Mouse (Mus musculus): Measurements from ENCODE around the gene Fam43a. TPM values are rescaled to one million over a fixed set of nuclear protein-coding genes. Genes with fewer than 3 reads are reported as not detected.

Gene Fam43a
- polyA plus RNA-seq, 1 experiment from 2014 or later, result 9.9 TPM

DNA sequence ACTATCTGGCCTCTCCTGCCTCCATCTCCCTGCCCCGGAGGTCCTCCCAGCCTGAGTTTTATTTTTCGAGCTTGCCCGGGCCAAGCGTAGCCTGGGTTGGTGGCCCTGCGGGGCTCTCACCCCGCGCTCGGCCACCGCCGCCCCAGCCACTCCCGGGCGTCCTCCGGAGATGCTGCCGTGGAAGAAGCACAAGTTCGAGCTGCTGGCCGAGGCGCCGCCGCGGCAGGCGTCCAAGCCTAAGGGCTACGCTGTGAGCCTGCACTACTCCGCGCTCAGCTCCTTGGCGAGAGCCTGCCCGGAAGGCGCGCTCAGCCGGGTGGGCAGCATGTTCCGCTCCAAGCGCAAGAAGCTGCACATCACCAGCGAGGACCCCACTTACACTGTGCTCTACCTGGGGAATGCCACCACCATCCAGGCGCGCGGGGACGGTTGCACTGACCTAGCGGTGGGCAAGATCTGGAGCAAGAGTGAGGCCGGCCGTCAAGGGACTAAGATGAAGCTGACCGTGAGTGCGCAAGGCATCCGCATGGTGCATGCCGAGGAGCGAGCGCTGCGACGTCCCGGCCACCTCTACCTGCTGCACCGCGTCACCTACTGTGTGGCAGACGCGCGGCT is 1.0 kb downstream of the Fam43a start:
- Histone ChIP-seq H3K27ac (replicated peaks) (no peak overlapping the region), H3K27me3 (peaks cover 21% of the 10 kb centered on the region), H3K9ac (replicated peaks) (peak overlapping the region; percentile 59), H3K36me3 (no peaks in the 10 kb centered on the region), H3K4me1 (peaks cover 69% of the 10 kb centered on the region), H3K9me3 (no peaks in the 10 kb centered on the region), H3K4me3 (peak overlapping the region; percentile 63), H3K4me2 (replicated peaks) (peak overlapping the region; percentile 99)
- WGBS, result under 1% methylated on average over 53 of the region's 53 CpGs
- peak; percentile 36 for ATAC-seq (replicated peaks)

DNA sequence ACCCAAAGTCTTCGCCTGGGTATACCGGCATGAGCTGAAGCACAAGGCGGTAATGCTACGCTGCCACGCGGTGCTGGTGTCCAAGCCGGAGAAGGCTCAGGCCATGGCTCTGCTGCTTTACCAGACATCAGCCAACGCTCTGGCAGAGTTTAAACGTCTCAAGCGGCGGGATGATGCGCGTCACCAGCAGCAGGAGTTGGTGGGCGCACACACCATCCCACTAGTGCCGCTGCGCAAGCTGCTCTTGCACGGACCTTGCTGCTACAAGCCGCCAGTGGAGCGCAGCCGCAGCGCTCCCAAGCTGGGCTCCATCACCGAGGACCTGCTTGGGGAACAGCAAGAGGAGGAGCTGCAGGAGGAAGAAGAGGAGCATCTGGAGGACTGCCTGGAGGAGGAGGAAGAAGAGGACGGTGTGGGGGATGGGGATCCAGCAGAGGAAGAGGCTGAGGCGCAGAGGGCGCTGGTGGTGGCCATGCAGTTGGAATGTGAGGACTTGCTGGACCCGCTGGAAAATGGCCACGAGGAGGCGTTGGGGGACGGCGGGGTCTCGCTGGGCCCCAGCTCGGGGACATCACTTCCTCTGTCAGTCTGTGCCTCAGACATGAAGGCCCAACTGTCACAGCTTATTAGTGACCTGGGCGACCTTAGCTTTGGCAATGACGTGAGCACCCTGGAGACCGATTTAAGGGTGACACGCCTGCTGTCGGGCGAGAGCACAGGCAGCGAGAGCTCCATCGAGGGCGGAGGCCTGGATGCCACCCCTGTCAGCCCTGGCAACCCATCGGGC is 1.7 kb downstream of the Fam43a start:
- Histone ChIP-seq H3K27ac (replicated peaks) (no peak overlapping the region), H3K4me1 (peaks cover 63% of the 10 kb centered on the region), H3K27me3 (peaks cover 21% of the 10 kb centered on the region), H3K9me3 (no peaks in the 10 kb centered on the region), H3K36me3 (no peaks in the 10 kb centered on the region), H3K4me2 (replicated peaks) (peak overlapping the region; percentile 99), H3K9ac (replicated peaks) (peak overlapping the region; percentile 59), H3K4me3 (peak overlapping the region; percentile 63)
- peak; percentile 26; the same call in 1 of the 2 replicates for ATAC-seq (replicated peaks)
- WGBS, result 9% methylated on average over 42 of the region's 42 CpGs

DNA sequence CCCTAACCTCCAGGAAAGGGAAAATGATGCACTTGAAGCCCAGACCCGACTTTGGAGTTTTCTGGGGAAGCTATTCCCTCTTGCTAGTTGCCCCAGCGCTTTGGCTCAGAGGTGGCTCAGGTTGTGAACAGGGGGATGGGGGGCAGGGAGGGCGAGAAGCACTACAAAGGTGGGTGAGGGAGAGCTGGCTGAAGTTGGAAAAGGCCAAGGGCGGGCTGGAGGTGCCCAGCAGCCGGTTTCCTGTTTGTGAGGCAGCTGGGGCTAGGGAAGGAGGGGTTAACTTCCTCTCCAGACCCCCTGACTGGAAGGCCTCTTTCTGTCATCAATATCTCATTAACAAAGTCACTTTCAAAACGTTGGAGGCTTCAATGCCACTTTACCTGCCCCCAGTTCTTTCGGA is 2.4 kb downstream of the Fam43a start:
- WGBS, result 31% methylated on average over 7 of the region's 7 CpGs
- Histone ChIP-seq H3K4me3 (peak overlapping the region; percentile 63), H3K27me3 (peaks cover 21% of the 10 kb centered on the region), H3K36me3 (no peaks in the 10 kb centered on the region), H3K27ac (replicated peaks) (no peak overlapping the region), H3K4me2 (replicated peaks) (0 out of 2 replicates have a peak overlapping the region, but pooled peaks have one; percentile 99), H3K9ac (replicated peaks) (no peak overlapping the region), H3K4me1 (peaks cover 56% of the 10 kb centered on the region), H3K9me3 (no peaks in the 10 kb centered on the region)
- no peak for ATAC-seq (replicated peaks)

DNA sequence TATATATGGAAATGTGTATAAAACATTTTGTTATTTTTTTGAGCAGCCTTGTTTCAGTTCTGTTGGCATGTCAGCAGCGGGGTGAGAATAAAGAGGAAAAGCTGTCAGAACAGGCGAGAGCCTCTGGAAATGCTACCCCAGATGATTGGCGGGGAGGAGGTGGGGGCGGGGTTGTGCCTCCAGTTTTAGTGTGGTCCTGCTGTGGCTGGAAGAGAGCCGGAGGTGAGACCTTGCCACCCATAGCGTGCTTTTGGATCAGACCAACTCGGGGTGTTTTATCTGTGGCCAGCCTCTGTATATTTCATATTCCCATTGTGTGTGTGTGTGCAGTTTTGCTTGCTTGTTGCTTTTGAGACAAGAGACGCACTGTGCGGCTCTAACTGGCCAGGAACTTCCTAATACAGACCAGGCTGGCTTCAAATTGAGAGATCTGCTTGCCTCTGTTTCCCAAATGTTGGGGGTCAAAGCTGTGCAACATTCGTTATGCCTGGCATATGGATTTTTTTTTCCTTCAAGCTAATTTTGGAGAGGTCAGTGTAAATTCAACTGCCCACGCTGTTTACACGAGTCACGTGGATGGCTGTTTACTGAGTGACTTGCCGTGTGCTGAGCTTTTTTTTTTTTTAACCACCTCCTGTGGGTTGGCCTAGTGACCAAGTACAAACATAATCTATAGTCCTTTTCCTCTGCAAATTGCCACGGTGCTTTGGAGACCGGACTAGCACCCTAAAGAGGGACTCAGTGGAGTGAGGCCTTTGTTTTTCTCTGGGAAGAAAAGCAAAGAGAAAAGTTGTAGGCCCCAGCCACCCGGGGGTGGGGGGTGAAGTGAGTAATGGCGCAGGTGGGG is 3.4 kb downstream of the Fam43a start:
- ATAC-seq (replicated peaks), result no peak
- Histone ChIP-seq H3K27ac (replicated peaks) (no peak overlapping the region), H3K36me3 (no peaks in the 10 kb centered on the region), H3K4me1 (peaks cover 48% of the 10 kb centered on the region), H3K4me2 (replicated peaks) (no peak overlapping the region; the same call in 1 of the 2 replicates), H3K4me3 (no peak overlapping the region), H3K9ac (replicated peaks) (0 out of 2 replicates have a peak overlapping the region, but pooled peaks have one; percentile 6), H3K9me3 (no peaks in the 10 kb centered on the region), H3K27me3 (peaks cover 21% of the 10 kb centered on the region)
- WGBS, result 31% methylated on average over 18 of the region's 18 CpGs

DNA sequence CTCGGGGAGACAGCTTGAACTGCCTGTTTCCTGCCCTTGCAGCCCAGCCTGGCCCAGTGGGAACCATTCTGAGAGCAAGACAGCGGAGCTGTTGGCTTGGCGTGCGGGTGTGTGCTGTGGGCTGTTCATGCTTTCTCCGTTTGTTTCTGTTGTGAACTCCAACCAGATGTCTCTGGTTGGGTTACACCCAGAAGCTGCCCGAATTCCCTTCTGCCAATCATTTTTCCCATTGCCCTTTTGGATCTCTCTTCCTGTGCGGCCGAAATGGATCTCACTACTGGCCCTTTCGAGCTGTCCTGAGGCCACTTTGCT is 4.0 kb downstream of the Fam43a start:
- Histone ChIP-seq H3K36me3 (no peaks in the 10 kb centered on the region), H3K4me2 (replicated peaks) (no peak overlapping the region), H3K9me3 (no peaks in the 10 kb centered on the region), H3K4me1 (peaks cover 48% of the 10 kb centered on the region), H3K9ac (replicated peaks) (0 out of 2 replicates have a peak overlapping the region, but pooled peaks have one; percentile 6), H3K27me3 (peaks cover 20% of the 10 kb centered on the region), H3K27ac (replicated peaks) (no peak overlapping the region), H3K4me3 (no peak overlapping the region)
- WGBS, result 65% methylated on average over 9 of the region's 9 CpGs
- no peak for ATAC-seq (replicated peaks)

DNA sequence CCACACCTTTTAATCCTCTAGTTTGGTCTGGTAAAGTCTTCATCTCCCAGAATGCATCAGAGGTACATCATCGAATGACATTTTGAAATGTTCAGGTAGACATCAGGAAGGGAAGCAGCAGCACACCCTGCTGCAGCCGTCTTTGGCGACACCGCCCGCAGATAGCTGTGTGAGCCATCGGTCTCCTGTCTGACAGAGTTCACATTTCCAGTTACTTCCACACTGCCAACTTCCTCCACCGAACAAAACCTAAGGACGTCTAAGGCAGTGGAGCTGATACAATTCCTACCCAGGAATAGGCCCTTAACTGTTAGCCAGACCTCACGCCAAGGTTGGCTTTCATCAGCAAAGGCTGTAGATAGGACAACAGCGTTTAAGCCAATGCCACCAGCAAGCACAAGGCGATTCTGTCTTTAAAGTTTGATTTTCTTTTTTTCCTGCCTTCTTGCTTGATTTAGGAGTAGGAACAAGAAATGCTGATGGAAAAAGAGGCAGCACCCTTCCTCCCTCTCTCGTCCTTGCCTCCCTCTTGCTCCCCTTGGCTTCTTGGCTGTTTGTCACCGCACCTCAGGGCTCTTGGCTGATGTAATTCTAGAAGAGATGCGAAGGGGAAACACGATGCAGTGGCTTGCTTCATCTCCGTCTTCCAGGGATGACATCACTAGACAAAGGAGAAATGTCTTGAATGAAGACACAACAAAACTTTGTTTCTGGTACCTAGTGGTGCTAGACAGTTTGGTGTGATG is 4.7 kb downstream of the Fam43a start:
- Histone ChIP-seq H3K4me2 (replicated peaks) (no peak overlapping the region), H3K4me3 (no peak overlapping the region), H3K36me3 (no peaks in the 10 kb centered on the region), H3K27ac (replicated peaks) (no peak overlapping the region), H3K4me1 (peaks cover 46% of the 10 kb centered on the region), H3K27me3 (peaks cover 19% of the 10 kb centered on the region), H3K9ac (replicated peaks) (no peak overlapping the region), H3K9me3 (no peaks in the 10 kb centered on the region)
- no peak for ATAC-seq (replicated peaks)
- WGBS, result 76% methylated on average over 16 of the region's 16 CpGs

DNA sequence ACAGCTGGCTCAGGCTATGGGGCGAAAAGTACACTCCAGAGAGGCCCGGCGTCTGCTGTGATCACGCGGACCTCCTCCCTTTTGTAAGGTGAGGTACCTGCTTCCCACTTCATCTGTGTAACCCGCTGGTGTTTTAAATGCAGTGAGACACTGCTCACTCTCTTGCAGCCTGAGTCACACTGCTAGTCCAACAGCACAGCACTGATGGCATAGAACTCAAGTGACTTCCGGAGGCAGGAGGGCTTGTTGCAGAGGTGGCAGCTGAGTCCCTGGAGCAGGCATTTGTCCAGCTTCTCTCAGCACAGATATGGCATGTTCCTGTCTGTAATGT is 5.2 kb downstream of the Fam43a start:
- Histone ChIP-seq H3K9me3 (no peaks in the 10 kb centered on the region), H3K27ac (replicated peaks) (no peak overlapping the region), H3K4me1 (peaks cover 41% of the 10 kb centered on the region), H3K4me2 (replicated peaks) (no peak overlapping the region), H3K9ac (replicated peaks) (no peak overlapping the region), H3K4me3 (no peak overlapping the region), H3K36me3 (no peaks in the 10 kb centered on the region), H3K27me3 (peaks cover 17% of the 10 kb centered on the region)
- ATAC-seq (replicated peaks), result no peak
- WGBS, result 78% methylated on average over 7 of the region's 7 CpGs

DNA sequence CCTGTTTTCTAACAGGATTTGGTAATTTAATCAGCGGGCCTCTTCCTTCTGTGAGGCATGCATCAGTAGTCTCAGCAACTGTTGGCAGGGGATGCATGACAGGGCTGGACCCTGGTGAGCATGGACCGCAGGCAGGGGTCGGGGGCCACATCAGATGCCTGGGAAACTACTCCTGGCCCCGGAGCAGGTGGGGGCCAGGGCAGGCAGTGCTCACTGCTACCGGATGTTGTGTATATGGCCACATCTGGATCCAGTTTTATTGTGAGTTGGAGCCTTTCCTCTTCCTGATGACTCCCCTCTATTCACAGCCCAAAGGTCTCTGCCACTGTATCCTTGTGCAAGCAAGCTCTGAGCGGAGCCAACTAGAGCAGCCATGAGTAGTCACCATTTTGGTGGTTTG is 6.0 kb downstream of the Fam43a start:
- H3K9ac ChIP-seq (replicated peaks), result no peak overlapping the region
- ATAC-seq (replicated peaks), result no peak
- H3K27ac ChIP-seq (replicated peaks), result no peak overlapping the region
- WGBS, result 79% methylated on average over 6 of the region's 6 CpGs
- H3K4me3 ChIP-seq, result no peak overlapping the region
- peaks cover 33% of the 10 kb centered on the region for H3K4me1 ChIP-seq
- peaks cover 14% of the 10 kb centered on the region for H3K27me3 ChIP-seq
- no peak overlapping the region for H3K4me2 ChIP-seq (replicated peaks)
- no peaks in the 10 kb centered on the region for H3K9me3 ChIP-seq
- no peaks in the 10 kb centered on the region for H3K36me3 ChIP-seq

DNA sequence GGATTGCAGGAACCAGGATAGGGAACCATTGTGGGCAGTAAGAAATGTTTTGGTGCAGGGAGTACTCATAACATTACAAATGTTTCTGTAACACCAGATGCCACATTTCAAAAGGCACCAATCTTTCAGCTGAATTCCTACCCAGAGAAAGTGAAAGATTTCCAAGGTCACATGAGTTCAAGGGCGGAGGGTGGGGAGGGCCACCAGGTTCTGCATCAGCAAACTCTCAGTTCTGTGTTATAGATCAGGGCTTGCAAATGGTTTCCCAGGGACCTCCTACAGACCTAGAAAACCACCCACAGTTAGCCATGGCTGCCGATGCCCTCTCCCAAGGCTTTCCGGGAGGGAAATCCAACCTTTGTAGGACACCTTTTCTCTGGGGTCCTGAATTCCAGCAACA is 8.3 kb downstream of the Fam43a start:
- no peak overlapping the region for H3K9ac ChIP-seq (replicated peaks)
- H3K36me3 ChIP-seq, result no peaks in the 10 kb centered on the region
- peaks cover 12% of the 10 kb centered on the region for H3K4me1 ChIP-seq
- H3K4me3 ChIP-seq, result no peak overlapping the region
- H3K27ac ChIP-seq (replicated peaks), result no peak overlapping the region
- ATAC-seq (replicated peaks), result no peak
- no peaks in the 10 kb centered on the region for H3K27me3 ChIP-seq
- 87% methylated on average over 3 of the region's 3 CpGs for WGBS
- H3K9me3 ChIP-seq, result no peaks in the 10 kb centered on the region
- no peak overlapping the region for H3K4me2 ChIP-seq (replicated peaks)

DNA sequence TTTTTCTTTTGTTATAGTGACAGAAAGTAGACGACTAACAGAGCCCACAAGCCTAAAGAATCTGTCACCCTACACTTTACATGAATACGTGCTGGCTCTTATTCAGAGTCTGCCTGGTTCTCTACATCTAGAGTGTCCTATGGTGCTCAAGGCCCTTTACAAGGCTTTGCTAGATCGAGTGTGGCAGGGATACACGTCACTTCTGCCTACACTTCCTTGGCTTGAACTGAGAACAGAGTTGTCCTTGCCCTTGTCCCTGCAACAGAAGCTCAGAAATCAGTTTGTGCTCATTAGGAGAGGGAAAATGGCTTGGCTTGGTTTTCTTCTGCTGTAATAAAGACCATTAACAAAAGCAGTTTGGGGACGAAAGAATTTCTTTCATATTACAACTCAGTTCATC is 11.8 kb downstream of the Fam43a start:
- H3K27me3 ChIP-seq, result no peaks in the 10 kb centered on the region
- H3K4me2 ChIP-seq (replicated peaks), result no peak overlapping the region
- WGBS, result 75% methylated on average over 5 of the region's 5 CpGs
- H3K9ac ChIP-seq (replicated peaks), result no peak overlapping the region
- H3K4me1 ChIP-seq, result no peaks in the 10 kb centered on the region; the same call in 1 of the 2 replicates
- no peak overlapping the region for H3K27ac ChIP-seq (replicated peaks)
- H3K4me3 ChIP-seq, result no peak overlapping the region
- no peak for ATAC-seq (replicated peaks)
- no peaks in the 10 kb centered on the region for H3K9me3 ChIP-seq
- no peaks in the 10 kb centered on the region for H3K36me3 ChIP-seq

DNA sequence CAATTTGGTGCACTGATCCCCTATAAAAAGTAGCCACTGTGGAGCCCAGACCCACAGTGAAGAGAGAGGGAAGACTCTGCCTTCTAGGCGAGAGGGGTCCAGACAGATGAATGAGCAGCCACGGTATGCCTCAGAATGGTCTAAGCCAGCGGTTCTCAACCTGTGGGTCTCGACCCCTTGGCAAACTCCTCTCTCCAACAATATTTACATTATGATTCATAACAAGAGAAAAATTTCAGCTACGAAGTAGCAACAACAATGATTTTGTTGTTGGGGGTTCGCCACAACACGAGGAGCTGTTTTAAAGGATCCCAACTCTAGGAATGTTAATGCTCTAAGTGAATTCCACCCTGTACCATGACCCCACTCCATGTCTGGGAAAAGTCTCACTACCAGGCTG is 13.6 kb downstream of the Fam43a start:
- Histone ChIP-seq H3K36me3 (no peaks in the 10 kb centered on the region), H3K4me1 (no peaks in the 10 kb centered on the region; the same call in 1 of the 2 replicates), H3K27me3 (no peaks in the 10 kb centered on the region), H3K9ac (replicated peaks) (no peak overlapping the region), H3K27ac (replicated peaks) (no peak overlapping the region), H3K9me3 (no peaks in the 10 kb centered on the region), H3K4me3 (no peak overlapping the region), H3K4me2 (replicated peaks) (no peak overlapping the region)
- no peak for ATAC-seq (replicated peaks)
- WGBS, result 83% methylated on average over 7 of the region's 7 CpGs

Data from forebrain, embryonic 15.5 days (tissue).